In the genomic region with DNA sequence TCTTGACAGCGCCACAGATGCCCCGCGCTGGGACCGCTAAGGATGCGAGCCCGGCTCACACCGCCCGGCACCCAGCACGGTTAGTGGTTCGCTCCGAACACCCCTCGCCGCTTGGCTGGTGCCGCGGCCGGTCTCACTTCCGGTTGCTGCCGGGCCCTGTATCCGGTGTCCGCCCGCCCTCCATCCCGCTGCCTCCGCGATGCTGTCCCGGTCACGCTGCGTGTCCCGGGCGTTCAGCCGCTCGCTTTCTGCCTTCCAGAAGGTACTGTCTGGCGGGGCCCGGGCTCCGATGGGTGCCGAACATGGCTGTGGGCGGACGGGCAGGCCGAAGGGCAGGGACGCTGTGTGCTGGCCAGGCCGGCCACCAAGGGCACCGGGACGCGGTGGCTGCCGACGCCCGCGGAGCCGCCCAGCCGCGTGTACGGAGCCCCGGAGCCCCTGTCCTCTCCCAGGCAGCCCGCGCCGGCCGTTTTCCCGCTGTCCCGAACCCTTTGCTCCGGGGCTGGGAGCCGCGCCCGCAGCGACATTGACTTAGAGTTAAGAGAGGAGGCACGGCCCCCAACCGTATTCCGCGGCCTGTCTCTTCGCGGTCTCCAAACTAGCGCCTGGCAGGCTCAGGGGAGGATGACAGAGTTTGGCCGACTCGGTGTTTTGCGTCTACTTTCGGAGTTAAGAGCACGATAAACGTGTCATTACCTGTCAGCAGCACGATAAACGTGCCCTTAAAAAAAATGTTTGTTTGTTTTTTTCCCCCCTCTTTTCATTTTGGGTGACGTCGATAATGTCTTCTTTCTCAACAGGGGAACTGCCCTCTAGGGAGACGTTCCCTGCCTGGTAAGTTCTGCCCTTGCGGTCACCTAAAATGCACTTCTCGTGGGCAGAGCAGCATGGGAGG, we compare ENCODE assay signal across 8 mouse cellular contexts. TPM values are rescaled to one million over a fixed set of nuclear protein-coding genes. Genes with fewer than 3 reads are reported as not detected.
DNase-seq lines count a peak whose midpoint lies in the region; ATAC-seq and TF ChIP-seq lines count a peak whose summit lies in the region.

Prox2 (minus strand) TSS at position 62 of the 895 bp plus-strand sequence.
Dlst (plus strand) TSS at position 136 of the 895 bp plus-strand sequence.

- intact Hi-C loops in heart, postnatal 14 days (cut with DNase I): no loop called here

- peaks cover 2% of the 10 kb centered on the region; the same call in 1 of the 2 replicates for H3K36me3 ChIP-seq in ES-E14 (ENCODE audit: control insufficient read depth, insufficient read depth, low read length, poor library complexity, severe bottlenecking)
- peaks cover 19% of the 10 kb centered on the region for H3K36me3 ChIP-seq in forebrain, embryonic 14.5 days (ENCODE audit: control insufficient read depth, insufficient read depth, low read length)
- H3K36me3 ChIP-seq in liver, postnatal 0 days (replicated peaks; ENCODE audit: insufficient read depth, low read length): peaks cover 20% of the 10 kb centered on the region
- peaks cover 11% of the 10 kb centered on the region; the same call in 1 of the 2 replicates for H3K36me3 ChIP-seq in neural tube, embryonic 13.5 days

- H3K9me3 ChIP-seq in ES-E14 (ENCODE audit: control insufficient read depth, insufficient read depth, low read depth, low read length): no peaks in the 10 kb centered on the region
- no peaks in the 10 kb centered on the region for H3K9me3 ChIP-seq in forebrain, embryonic 14.5 days (replicated peaks; ENCODE audit: control insufficient read depth, low read length)
- no peaks in the 10 kb centered on the region for H3K9me3 ChIP-seq in liver, postnatal 0 days (ENCODE audit: low read length)
- no peaks in the 10 kb centered on the region for H3K9me3 ChIP-seq in neural tube, embryonic 13.5 days

- H3K9ac ChIP-seq in ES-E14 (ENCODE audit: insufficient read depth, low read depth, low read length, poor library complexity, severe bottlenecking): peak within 1 kb of the TSS; percentile 95
- H3K9ac ChIP-seq in forebrain, embryonic 14.5 days (ENCODE audit: low read length): peak within 1 kb of the TSS; percentile 97
- H3K9ac ChIP-seq in liver, postnatal 0 days (replicated peaks): peak within 1 kb of the TSS; percentile 98
- peak within 1 kb of the TSS; percentile 97 for H3K9ac ChIP-seq in neural tube, embryonic 13.5 days

- H3K4me2 ChIP-seq in forebrain, embryonic 14.5 days (ENCODE audit: low read length): peak within 1 kb of the TSS; percentile 71
- H3K4me2 ChIP-seq in liver, postnatal 0 days (ENCODE audit: low read depth, low read length): peak within 1 kb of the TSS; percentile 90
- peak within 1 kb of the TSS; percentile 92 for H3K4me2 ChIP-seq in neural tube, embryonic 13.5 days

- peak; percentile 47 for DNase-seq in ES-E14 (ENCODE audit: low read depth, low spot score)
- peak; percentile 86 for DNase-seq in cerebellum, adult 11 months
- DNase-seq in forebrain, embryonic 14.5 days (ENCODE audit: low spot score): peak; percentile 89
- peak; percentile 91 to 93 for DNase-seq in heart, postnatal 14 days
- DNase-seq in layer of hippocampus, adult 11-12 months (ENCODE audit: low spot score): peak; percentile 86
- peak; percentile 93 for DNase-seq in liver, postnatal 0 days
- peak; percentile 69 for DNase-seq in telencephalon, adult 2 months (ENCODE audit: low read depth, low spot score)

- peak; percentile 56; the same call in 1 of the 2 replicates for TF ChIP-seq EP300 in liver, postnatal 0 days (IDR thresholded peaks at IDR 0.05; ENCODE audit: low read depth)

- ATAC-seq in forebrain, embryonic 14.5 days: peak; percentile 99
- peak; percentile 96 for ATAC-seq in liver, postnatal 0 days
- peak; percentile 95 for ATAC-seq in neural tube, embryonic 13.5 days (ENCODE audit: low read depth)

- H3K27me3 ChIP-seq in forebrain, embryonic 14.5 days (replicated peaks; ENCODE audit: control insufficient read depth, insufficient read depth, low read length): no peaks in the 10 kb centered on the region
- H3K27me3 ChIP-seq in liver, postnatal 0 days (ENCODE audit: insufficient read depth, low read length): no peaks in the 10 kb centered on the region
- no peaks in the 10 kb centered on the region for H3K27me3 ChIP-seq in neural tube, embryonic 13.5 days

- H3K27ac ChIP-seq in ES-E14 (ENCODE audit: insufficient read depth, low read depth, low read length, poor library complexity, severe bottlenecking): no peak within 1 kb of the TSS
- H3K27ac ChIP-seq in forebrain, embryonic 14.5 days (ENCODE audit: low read depth, low read length): peak within 1 kb of the TSS; percentile 78; the same call in 1 of the 2 replicates
- peak within 1 kb of the TSS; percentile 97 for H3K27ac ChIP-seq in liver, postnatal 0 days (ENCODE audit: low read depth)
- peak within 1 kb of the TSS; percentile 90 for H3K27ac ChIP-seq in neural tube, embryonic 13.5 days (replicated peaks)

- peaks cover 7 to 9% of the 10 kb centered on the region in 2 experiments; a peak in 2 of 4 replicates for H3K4me1 ChIP-seq in ES-E14 (ENCODE audit: control insufficient read depth in 2 of 2, insufficient read depth in 2 of 2, low read length in 2 of 2, poor library complexity in 1 of 2)
- H3K4me1 ChIP-seq in forebrain, embryonic 14.5 days (ENCODE audit: control insufficient read depth, insufficient read depth, low read length): peaks cover 15% of the 10 kb centered on the region
- peaks cover 44% of the 10 kb centered on the region for H3K4me1 ChIP-seq in liver, postnatal 0 days (ENCODE audit: insufficient read depth)
- peaks cover 41% of the 10 kb centered on the region for H3K4me1 ChIP-seq in neural tube, embryonic 13.5 days (replicated peaks)

- no peak for TF ChIP-seq CTCF in liver, postnatal 0 days (IDR thresholded peaks at IDR 0.05; ENCODE audit: low read depth)

- WGBS in forebrain, embryonic 14.5 days: under 1% methylated on average over 79 of the region's 83 CpGs
- under 1% methylated on average over 78 of the region's 83 CpGs for WGBS in liver, postnatal 0 days (ENCODE audit: insufficient replicate concordance)
- under 1% methylated on average over 82 of the region's 83 CpGs for WGBS in neural tube, embryonic 13.5 days

- H3K4me3 ChIP-seq in ES-E14 (ENCODE audit: insufficient read depth in 1 of 2, low read depth in 1 of 2, low read length in 2 of 2, poor library complexity in 1 of 2, severe bottlenecking in 1 of 2): peak within 1 kb of the TSS; percentile 79 to 97
- H3K4me3 ChIP-seq in forebrain, embryonic 14.5 days (ENCODE audit: low read depth, low read length): peak within 1 kb of the TSS; percentile 99
- peak within 1 kb of the TSS; percentile 96 for H3K4me3 ChIP-seq in liver, postnatal 0 days (ENCODE audit: low read depth, low read length)
- peak within 1 kb of the TSS; percentile 99 for H3K4me3 ChIP-seq in neural tube, embryonic 13.5 days

- in situ Hi-C loops in ES-E14 (cut with MboI; ENCODE audit: low sequenced_read_pairs in 2 of 2, unreplicated experiment in 2 of 2): no loop called here

TF ChIP-seq in ES-E14, 5 proteins besides CTCF, POLR2A, EP300 and RAD21:
- TF ChIP-seq MAFK (IDR thresholded peaks at IDR 0.05; ENCODE audit: insufficient read depth, low read depth, low read length) (no peak), ZNF384 (IDR thresholded peaks at IDR 0.05; ENCODE audit: low read depth, low read length) (no peak), HCFC1 (IDR thresholded peaks at IDR 0.05; ENCODE audit: borderline replicate concordance, insufficient read depth, low read length) (peak; percentile 69; the same call in 1 of the 2 replicates)

RNA-seq across cellular contexts. Expression of gene Prox2, which starts in this region (rescaled TPM):
- total RNA-seq in ES-E14 (2012; rRNA removed): 0.98 and 1.8 TPM in 2 replicates
- 1.3 and 1.6 TPM in 2 replicates for polyA plus RNA-seq in forebrain, embryonic 14.5 days (2014; fragmentation: Nextera tagmentation; extraction: Ambion mirVana)
- total RNA-seq in heart, postnatal 14 days (2021): 1 to 10 TPM; 1.1 to 2.7 TPM
- polyA plus RNA-seq in liver, postnatal 0 days (2015; fragmentation: Nextera tagmentation; extraction: Ambion mirVana): 2.3 and 2.8 TPM in 2 replicates
- polyA plus RNA-seq in neural tube, embryonic 13.5 days (2015; fragmentation: Nextera tagmentation; extraction: Ambion mirVana): 3.9 and 5.4 TPM in 2 replicates

RNA-seq across cellular contexts. Expression of gene Dlst, which starts in this region (rescaled TPM):
- total RNA-seq in ES-E14 (2012; rRNA removed): 85.3 and 98.8 TPM in 2 replicates
- 77.5 and 87.1 TPM in 2 replicates for polyA plus RNA-seq in forebrain, embryonic 14.5 days (2014; fragmentation: Nextera tagmentation; extraction: Ambion mirVana)
- 100 to 1,000 TPM; 713 to 718 TPM for total RNA-seq in heart, postnatal 14 days (2021)
- 68.3 and 76.4 TPM in 2 replicates for polyA plus RNA-seq in liver, postnatal 0 days (2015; fragmentation: Nextera tagmentation; extraction: Ambion mirVana)
- polyA plus RNA-seq in neural tube, embryonic 13.5 days (2015; fragmentation: Nextera tagmentation; extraction: Ambion mirVana): 108 and 116 TPM in 2 replicates
